Mouse (Mus musculus): Measurements from ENCODE around the gene Gm9999. TPM values are rescaled to one million over a fixed set of nuclear protein-coding genes. Genes with fewer than 3 reads are reported as not detected.

Gene Gm9999
- polyA plus RNA-seq, 1 experiment from 2014 or later = not detected

- H3K4me2 ChIP-seq = no peak overlapping the region
- H3K27ac ChIP-seq (ENCODE audit: low read depth, low read length) = peak overlapping the region; percentile 84
- 57% methylated on average over 3 of the region's 3 CpGs for WGBS
- H3K27me3 ChIP-seq (replicated peaks; ENCODE audit: control insufficient read depth, insufficient read depth, low read length) = no peaks in the 10 kb centered on the region
- H3K4me1 ChIP-seq (replicated peaks; ENCODE audit: control insufficient read depth, insufficient read depth, low read length) = peaks cover 40% of the 10 kb centered on the region
- H3K9me3 ChIP-seq (ENCODE audit: control insufficient read depth, low read length) = no peaks in the 10 kb centered on the region
- peaks cover 41% of the 10 kb centered on the region for H3K36me3 ChIP-seq (ENCODE audit: control insufficient read depth, insufficient read depth, low read length)
- no peak overlapping the region for H3K9ac ChIP-seq (ENCODE audit: low read depth, low read length)
- DNase-seq (ENCODE audit: low spot score) (no peak), ATAC-seq (replicated peaks; ENCODE audit: low FRiP score) (peak; percentile 66)
- H3K4me3 ChIP-seq (ENCODE audit: low read depth, low read length) = no peak overlapping the region
Observed at GRCm38 (mm10) chr7:46995558-46995957, 12.2 kb downstream of the Gm9999 start.

GRCm38 (mm10) chr7:46997008-46997407 lies 13.6 kb downstream of the Gm9999 start:
- H3K27ac ChIP-seq (ENCODE audit: low read depth, low read length) = peak overlapping the region; percentile 84
- H3K4me3 ChIP-seq (ENCODE audit: low read depth, low read length) = no peak overlapping the region
- ATAC-seq (replicated peaks; ENCODE audit: low FRiP score) = peak; percentile 93
- H3K4me1 ChIP-seq (replicated peaks; ENCODE audit: control insufficient read depth, insufficient read depth, low read length) = peaks cover 52% of the 10 kb centered on the region
- H3K27me3 ChIP-seq (replicated peaks; ENCODE audit: control insufficient read depth, insufficient read depth, low read length) = no peaks in the 10 kb centered on the region
- H3K9me3 ChIP-seq (ENCODE audit: control insufficient read depth, low read length) = no peaks in the 10 kb centered on the region
- WGBS = 66% methylated on average over 4 of the region's 4 CpGs
- DNase-seq (ENCODE audit: low spot score) = no peak
- peak overlapping the region; percentile 34 for H3K4me2 ChIP-seq
- H3K36me3 ChIP-seq (ENCODE audit: control insufficient read depth, insufficient read depth, low read length) = peaks cover 37% of the 10 kb centered on the region
- H3K9ac ChIP-seq (ENCODE audit: low read depth, low read length) = no peak overlapping the region

DNA sequence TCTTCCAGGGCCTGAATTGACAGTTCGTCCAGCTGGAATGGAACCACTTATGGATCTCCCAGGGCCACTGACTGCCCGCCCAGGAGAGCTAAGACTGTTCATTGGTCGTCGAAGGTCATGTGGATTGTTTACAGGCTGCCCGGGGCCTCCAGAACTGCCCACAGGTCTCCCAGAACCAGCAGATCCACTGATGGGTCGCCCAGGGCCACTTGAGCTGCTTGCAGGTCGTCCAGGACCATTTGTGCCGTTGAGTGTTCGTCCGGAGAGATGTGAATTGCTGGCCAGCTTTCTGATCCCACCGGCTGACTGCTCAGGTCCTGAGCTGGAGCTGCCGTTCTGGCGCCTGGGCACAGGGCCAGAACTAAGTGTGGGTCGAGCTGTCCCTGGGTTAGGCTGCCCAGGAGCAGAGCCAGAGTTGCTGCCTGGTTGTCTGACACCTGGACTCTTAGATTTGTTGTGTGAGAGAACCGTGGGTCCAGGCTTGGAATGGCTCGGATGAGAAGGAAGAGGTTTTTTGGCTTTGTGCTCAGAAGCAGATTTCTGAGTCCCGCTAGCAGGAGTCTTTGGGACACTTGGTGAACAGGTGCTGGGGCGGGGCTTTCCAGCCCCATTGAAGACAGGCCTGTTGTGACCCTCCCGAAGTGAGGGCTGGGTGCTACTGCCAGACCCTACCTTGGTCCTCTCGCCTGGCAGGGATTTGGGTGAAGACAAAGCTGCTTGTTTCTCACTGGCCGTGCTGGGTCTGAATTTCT lies 14.4 kb downstream of the Gm9999 start:
- H3K27ac ChIP-seq (ENCODE audit: low read depth, low read length) = peak overlapping the region; percentile 84
- peaks cover 58% of the 10 kb centered on the region for H3K4me1 ChIP-seq (replicated peaks; ENCODE audit: control insufficient read depth, insufficient read depth, low read length)
- DNase-seq (ENCODE audit: low spot score) (no peak), ATAC-seq (replicated peaks; ENCODE audit: low FRiP score) (no peak)
- peaks cover 34% of the 10 kb centered on the region for H3K36me3 ChIP-seq (ENCODE audit: control insufficient read depth, insufficient read depth, low read length)
- peak overlapping the region; percentile 34 for H3K4me2 ChIP-seq
- H3K9ac ChIP-seq (ENCODE audit: low read depth, low read length) = no peak overlapping the region
- H3K9me3 ChIP-seq (ENCODE audit: control insufficient read depth, low read length) = no peaks in the 10 kb centered on the region
- no peak overlapping the region for H3K4me3 ChIP-seq (ENCODE audit: low read depth, low read length)
- H3K27me3 ChIP-seq (replicated peaks; ENCODE audit: control insufficient read depth, insufficient read depth, low read length) = no peaks in the 10 kb centered on the region
- WGBS = 85% methylated on average over 21 of the region's 21 CpGs

- no peaks in the 10 kb centered on the region for H3K9me3 ChIP-seq (ENCODE audit: control insufficient read depth, low read length)
- no peak for ATAC-seq (replicated peaks; ENCODE audit: low FRiP score)
- no peaks in the 10 kb centered on the region for H3K27me3 ChIP-seq (replicated peaks; ENCODE audit: control insufficient read depth, insufficient read depth, low read length)
- H3K27ac ChIP-seq (ENCODE audit: low read depth, low read length) = peak overlapping the region; percentile 28; the same call in 1 of the 2 replicates
- no peak overlapping the region for H3K4me2 ChIP-seq
- 90% methylated on average over 2 of the region's 2 CpGs for WGBS
- H3K4me3 ChIP-seq (ENCODE audit: low read depth, low read length) = no peak overlapping the region
- H3K4me1 ChIP-seq (replicated peaks; ENCODE audit: control insufficient read depth, insufficient read depth, low read length) = peaks cover 63% of the 10 kb centered on the region
- DNase-seq (ENCODE audit: low spot score) = no peak
- H3K36me3 ChIP-seq (ENCODE audit: control insufficient read depth, insufficient read depth, low read length) = peaks cover 34% of the 10 kb centered on the region
- H3K9ac ChIP-seq (ENCODE audit: low read depth, low read length) = no peak overlapping the region
Observed at GRCm38 (mm10) chr7:46998942-46999341, 15.6 kb downstream of the Gm9999 start.

DNA sequence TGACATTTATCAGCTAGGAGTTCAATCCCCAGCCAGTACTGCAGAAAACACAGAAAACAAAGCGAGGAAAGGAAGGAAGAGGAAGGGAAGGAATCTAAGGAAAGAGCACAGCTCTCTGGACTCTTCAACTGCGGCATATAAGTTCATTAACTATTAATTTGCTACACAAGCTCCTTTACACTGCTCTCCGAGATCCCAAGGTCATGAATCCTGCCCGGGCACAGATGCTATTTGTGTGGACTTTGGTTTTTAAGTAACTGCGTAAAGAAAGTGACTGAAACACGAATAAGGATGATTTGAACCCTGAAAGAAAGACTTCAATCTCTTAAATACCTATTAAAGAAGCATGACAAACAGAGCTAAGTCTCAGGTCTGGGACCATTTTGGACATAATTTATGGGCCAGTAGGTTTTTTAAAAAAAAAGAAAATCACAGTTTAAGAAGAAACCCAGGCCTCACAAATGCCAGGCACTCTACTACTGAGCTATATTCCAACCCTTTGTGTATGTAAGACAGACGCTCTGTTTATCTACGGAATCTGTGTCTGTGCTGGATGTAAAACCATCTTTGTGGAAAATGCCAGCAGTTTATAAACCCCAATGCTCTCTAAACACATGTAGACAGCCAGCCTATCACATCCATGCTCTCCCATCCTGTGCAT lies 16.7 kb downstream of the Gm9999 start:
- no peak overlapping the region for H3K4me2 ChIP-seq
- 87% methylated on average over 8 of the region's 8 CpGs for WGBS
- H3K9ac ChIP-seq (ENCODE audit: low read depth, low read length) = no peak overlapping the region
- no peak overlapping the region for H3K27ac ChIP-seq (ENCODE audit: low read depth, low read length)
- H3K27me3 ChIP-seq (replicated peaks; ENCODE audit: control insufficient read depth, insufficient read depth, low read length) = no peaks in the 10 kb centered on the region
- DNase-seq (ENCODE audit: low spot score) = no peak
- H3K4me1 ChIP-seq (replicated peaks; ENCODE audit: control insufficient read depth, insufficient read depth, low read length) = peaks cover 63% of the 10 kb centered on the region
- no peaks in the 10 kb centered on the region for H3K9me3 ChIP-seq (ENCODE audit: control insufficient read depth, low read length)
- no peak overlapping the region for H3K4me3 ChIP-seq (ENCODE audit: low read depth, low read length)
- peaks cover 24% of the 10 kb centered on the region for H3K36me3 ChIP-seq (ENCODE audit: control insufficient read depth, insufficient read depth, low read length)
- ATAC-seq (replicated peaks; ENCODE audit: low FRiP score) = no peak

DNA sequence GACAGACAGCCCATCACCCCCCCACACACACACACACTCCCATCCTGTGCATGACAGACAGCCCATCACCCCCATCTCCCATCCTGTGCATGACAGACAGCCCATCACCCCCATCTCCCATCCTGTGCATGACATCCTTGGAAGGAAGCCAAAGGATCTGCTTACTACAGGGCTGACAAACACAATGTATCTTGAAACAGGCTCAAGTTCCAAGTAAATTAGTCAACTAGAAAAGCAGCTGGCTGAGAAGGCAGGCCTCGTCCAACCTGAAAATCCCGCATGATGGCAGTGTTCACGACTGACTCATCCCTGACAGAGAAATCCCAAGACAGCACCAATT lies 17.2 kb downstream of the Gm9999 start:
- Histone ChIP-seq H3K27ac (ENCODE audit: low read depth, low read length) (no peak overlapping the region), H3K4me2 (no peak overlapping the region), H3K9ac (ENCODE audit: low read depth, low read length) (no peak overlapping the region), H3K27me3 (replicated peaks; ENCODE audit: control insufficient read depth, insufficient read depth, low read length) (no peaks in the 10 kb centered on the region), H3K4me1 (replicated peaks; ENCODE audit: control insufficient read depth, insufficient read depth, low read length) (peaks cover 66% of the 10 kb centered on the region), H3K9me3 (ENCODE audit: control insufficient read depth, low read length) (no peaks in the 10 kb centered on the region), H3K36me3 (ENCODE audit: control insufficient read depth, insufficient read depth, low read length) (peaks cover 23% of the 10 kb centered on the region), H3K4me3 (ENCODE audit: low read depth, low read length) (no peak overlapping the region)
- ATAC-seq (replicated peaks; ENCODE audit: low FRiP score) = no peak
- 66% methylated on average over 3 of the region's 3 CpGs for WGBS
- no peak for DNase-seq (ENCODE audit: low spot score)

- ATAC-seq (replicated peaks; ENCODE audit: low FRiP score) (no peak), DNase-seq (ENCODE audit: low spot score) (no peak)
- Histone ChIP-seq H3K4me3 (ENCODE audit: low read depth, low read length) (no peak overlapping the region), H3K9me3 (ENCODE audit: control insufficient read depth, low read length) (no peaks in the 10 kb centered on the region), H3K27ac (ENCODE audit: low read depth, low read length) (peak overlapping the region; percentile 64), H3K27me3 (replicated peaks; ENCODE audit: control insufficient read depth, insufficient read depth, low read length) (no peaks in the 10 kb centered on the region), H3K4me2 (peak overlapping the region; percentile 5; the same call in 1 of the 2 replicates), H3K4me1 (replicated peaks; ENCODE audit: control insufficient read depth, insufficient read depth, low read length) (peaks cover 61% of the 10 kb centered on the region), H3K36me3 (ENCODE audit: control insufficient read depth, insufficient read depth, low read length) (peaks cover 20% of the 10 kb centered on the region), H3K9ac (ENCODE audit: low read depth, low read length) (no peak overlapping the region)
- 55% methylated on average over 5 of the region's 5 CpGs for WGBS
Observed at GRCm38 (mm10) chr7:47001125-47001899, 17.9 kb downstream of the Gm9999 start.

- WGBS = 76% methylated on average over 4 of the region's 4 CpGs
- Histone ChIP-seq H3K4me1 (replicated peaks; ENCODE audit: control insufficient read depth, insufficient read depth, low read length) (peaks cover 58% of the 10 kb centered on the region), H3K9ac (ENCODE audit: low read depth, low read length) (no peak overlapping the region)
Observed at GRCm38 (mm10) chr7:47001900-47002275, 18.5 kb downstream of the Gm9999 start.

More at GRCm38 (mm10) chr7:47001900-47002275, 18.5 kb downstream of the Gm9999 start:
- DNase-seq (ENCODE audit: low spot score) (no peak), ATAC-seq (replicated peaks; ENCODE audit: low FRiP score) (no peak)
- Histone ChIP-seq H3K27ac (ENCODE audit: low read depth, low read length) (no peak overlapping the region), H3K27me3 (replicated peaks; ENCODE audit: control insufficient read depth, insufficient read depth, low read length) (no peaks in the 10 kb centered on the region), H3K9me3 (ENCODE audit: control insufficient read depth, low read length) (no peaks in the 10 kb centered on the region), H3K36me3 (ENCODE audit: control insufficient read depth, insufficient read depth, low read length) (peaks cover 20% of the 10 kb centered on the region), H3K4me2 (no peak overlapping the region), H3K4me3 (ENCODE audit: low read depth, low read length) (no peak overlapping the region)

All from liver, embryonic 11.5 days (tissue).